Mouse (Mus musculus): ENCODE measurements at regions not wholly inside any gene's neighbourhood (a gene's known extent, or its start where the extent isn't known, plus 50 kb on each side); places are given as distances from the start of the nearest gene placed in this dataset.

DNA sequence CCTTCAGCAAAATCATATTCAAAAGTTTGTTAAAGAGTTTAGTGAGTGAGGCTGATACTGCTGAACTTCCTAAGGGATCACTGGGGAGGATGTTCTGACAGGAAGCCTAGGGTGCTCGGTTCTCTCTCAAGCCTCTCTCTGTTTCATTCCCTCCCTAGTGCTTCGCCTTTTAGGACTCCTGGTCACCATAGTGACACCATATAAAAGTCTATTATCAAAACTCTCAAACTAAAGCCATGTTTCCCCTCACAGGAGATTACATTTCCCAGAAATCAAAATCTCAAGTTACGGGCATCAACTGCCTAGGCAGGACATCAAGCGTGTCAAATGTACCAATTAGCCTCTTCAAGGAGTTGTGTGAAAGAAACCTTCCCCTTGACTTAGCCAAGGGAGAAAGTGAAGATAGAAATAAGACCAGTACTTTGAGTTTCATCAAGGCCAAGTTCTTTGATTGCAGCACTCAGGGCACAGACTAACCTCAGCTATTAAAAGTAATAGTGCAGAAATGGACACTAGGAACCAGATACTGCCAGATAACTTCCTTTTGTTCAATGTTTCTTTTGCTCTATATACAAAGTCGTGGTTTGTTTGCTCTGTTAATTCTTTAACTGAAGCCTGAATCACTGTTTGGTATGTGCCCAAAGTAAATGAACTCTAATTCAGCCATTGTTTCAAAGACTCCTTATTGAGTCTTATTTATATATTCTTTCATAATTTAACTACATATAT is 752.6 kb downstream of the Jrkl start:
- DNase-seq (ENCODE audit: low spot score in 2 of 2): no peak

- DNase-seq (ENCODE audit: low spot score in 2 of 2): no peak
Measured at GRCm38 (mm10) chr9:12457810-12458209, 787.8 kb downstream of the Jrkl start.

DNA sequence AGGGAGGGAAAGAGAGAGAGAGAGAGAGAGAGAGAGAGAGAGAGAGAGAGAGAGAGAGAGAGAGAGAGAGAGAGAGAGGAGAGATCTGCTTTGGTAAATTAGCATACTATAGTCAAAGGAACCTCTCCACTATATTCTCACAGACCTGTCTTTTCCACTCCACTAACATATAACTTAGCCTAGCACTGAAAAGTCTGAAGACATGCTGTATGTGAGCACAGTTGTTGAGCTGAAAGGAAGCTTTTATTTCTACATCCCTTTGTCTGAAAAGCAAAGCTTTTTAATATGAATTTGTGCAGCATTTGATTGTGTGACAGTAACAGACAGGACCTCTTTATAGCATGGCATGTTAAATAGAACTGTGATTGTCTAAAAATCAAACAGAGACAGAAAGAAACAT is 788.9 kb downstream of the Jrkl start:
- no peak for DNase-seq (ENCODE audit: low spot score in 2 of 2)

- DNase-seq (ENCODE audit: low spot score in 2 of 2): no peak
Measured at GRCm38 (mm10) chr9:12434171-12434570, 811.5 kb downstream of the Jrkl start.

GRCm38 (mm10) chr9:12421906-12422305 is 823.7 kb downstream of the Jrkl start:
- peak in 1 of 2 experiments; percentile 57 for DNase-seq (ENCODE audit: low spot score in 2 of 2)

DNA sequence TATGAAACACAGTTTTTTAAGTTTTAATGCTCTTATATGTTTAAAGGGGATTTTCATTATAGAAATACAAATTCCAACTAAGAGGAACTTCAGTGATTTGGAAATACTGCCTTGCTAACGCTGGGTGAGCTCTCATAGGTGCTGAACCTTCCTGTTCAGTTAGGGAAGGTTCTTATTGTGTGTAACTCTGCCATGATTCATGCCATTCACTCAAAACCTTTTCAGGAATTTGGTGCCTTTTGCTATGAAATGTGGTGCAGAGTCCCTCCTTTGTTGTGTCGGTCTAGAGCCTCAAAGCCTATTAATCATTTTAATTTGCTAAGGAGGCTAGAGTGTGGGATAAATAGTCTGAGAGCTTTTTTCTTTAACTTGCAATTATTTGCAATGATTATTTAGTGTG is 837.1 kb downstream of the Jrkl start:
- no peak for DNase-seq (ENCODE audit: low spot score in 2 of 2)

- no peak for DNase-seq (ENCODE audit: low spot score in 2 of 2)
Measured at GRCm38 (mm10) chr9:12404185-12404584, 841.4 kb downstream of the Jrkl start.

DNA sequence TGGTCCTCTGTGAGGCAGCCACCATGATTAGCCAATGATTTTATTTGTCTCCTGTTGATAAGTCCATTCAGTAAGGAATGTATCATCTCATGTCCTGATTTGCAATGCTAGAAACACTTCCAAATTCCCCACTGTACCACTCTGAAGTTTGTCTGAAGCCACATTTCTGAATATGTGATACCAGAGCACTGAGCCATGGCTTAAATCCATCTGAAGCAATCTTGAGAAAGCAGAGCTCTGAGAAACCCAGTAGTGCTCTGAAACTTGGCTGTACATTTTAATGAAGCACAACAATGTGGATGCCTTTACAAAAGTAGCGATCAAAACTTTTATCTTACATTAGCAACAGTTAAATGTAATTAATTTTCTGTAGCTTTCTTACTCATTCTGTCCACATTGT is 850.0 kb downstream of the Jrkl start:
- DNase-seq (ENCODE audit: low spot score in 2 of 2): no peak

DNA sequence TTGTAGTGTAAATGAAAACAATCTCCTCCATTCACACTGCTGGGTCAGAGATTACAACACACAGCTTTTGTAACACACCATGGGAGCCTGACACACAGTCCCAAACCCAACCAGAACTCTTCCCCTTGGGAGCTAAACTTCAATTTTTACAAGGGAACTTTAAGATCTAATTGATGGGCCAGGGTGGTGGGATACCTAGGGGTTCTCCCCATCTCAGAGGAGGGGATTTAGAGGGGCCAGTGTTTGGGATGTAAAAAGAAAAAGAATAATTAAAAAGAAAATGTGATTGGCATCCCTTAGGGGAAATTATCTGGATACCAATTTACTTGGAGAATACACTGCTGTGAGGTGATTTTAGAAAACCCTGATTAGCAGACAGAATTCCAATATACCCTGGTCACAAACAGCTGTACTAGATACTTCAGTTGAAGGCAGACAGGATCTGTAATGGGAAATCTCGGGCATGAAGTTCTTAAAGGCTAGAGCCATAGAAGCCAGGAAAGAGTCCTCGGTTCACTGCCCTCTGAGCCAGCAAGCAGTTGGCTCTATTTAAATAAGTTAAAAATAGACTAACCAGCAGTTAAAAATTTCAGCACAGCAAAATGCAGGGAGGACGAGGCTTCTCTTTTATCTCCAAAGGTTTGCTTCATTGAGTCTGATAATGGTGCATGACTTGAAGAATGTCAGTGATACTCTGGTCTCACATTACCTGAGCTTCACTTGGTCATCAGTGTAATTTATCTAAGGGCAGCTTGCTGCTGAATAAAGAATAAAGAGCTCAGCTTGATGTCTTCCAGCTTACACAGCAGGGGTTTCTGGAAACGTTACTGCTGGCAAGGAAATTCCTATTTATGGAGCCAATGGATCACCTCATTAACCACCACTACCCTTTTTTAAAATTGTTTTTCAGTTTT is 864.6 kb downstream of the Jrkl start:
- peak in 1 of 2 experiments; percentile 2 for DNase-seq (ENCODE audit: low spot score in 2 of 2)

- no peak for DNase-seq (ENCODE audit: low spot score in 2 of 2)
Measured at GRCm38 (mm10) chr9:12380029-12380428, 865.6 kb downstream of the Jrkl start.

DNA sequence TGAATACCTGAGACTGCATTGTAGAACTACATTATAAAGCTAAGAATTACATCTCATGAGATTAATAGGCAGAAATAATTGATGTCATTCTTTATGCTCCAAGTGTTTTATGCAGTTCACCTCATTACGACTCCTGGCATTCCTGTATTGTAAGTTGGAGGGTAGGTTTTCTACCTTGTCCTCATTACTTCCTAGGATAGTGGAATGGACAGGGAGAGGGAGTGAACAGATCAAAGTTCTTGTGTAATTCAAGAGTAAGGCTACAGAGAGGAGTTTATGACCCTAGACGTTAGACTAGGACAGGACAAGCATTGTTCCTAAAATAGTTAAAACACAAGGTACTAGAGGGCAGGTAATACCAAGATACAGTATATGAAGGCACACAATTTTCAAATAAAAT is 901.3 kb downstream of the Jrkl start:
- no peak for DNase-seq (ENCODE audit: low spot score in 2 of 2)

DNA sequence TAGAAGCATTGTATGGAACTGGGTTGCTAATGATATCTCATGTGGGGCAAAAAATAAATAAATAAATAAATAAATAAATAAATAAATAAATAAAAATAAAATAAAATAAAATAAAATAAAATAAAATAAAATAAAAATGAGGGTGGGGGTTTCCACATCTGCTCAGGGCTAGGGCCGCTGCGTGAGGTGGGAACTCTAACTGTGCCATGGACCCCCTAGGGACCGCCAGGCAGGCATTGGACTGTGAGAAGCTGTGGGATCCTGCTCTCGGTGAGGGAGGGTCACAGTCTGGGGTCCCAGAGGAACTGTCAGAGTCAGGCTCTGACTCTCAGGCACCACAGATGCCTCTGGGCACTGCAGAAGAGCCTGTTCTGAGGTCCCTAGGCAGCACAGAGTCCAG is 904.2 kb downstream of the Jrkl start:
- no peak for DNase-seq (ENCODE audit: low spot score in 2 of 2)

DNA sequence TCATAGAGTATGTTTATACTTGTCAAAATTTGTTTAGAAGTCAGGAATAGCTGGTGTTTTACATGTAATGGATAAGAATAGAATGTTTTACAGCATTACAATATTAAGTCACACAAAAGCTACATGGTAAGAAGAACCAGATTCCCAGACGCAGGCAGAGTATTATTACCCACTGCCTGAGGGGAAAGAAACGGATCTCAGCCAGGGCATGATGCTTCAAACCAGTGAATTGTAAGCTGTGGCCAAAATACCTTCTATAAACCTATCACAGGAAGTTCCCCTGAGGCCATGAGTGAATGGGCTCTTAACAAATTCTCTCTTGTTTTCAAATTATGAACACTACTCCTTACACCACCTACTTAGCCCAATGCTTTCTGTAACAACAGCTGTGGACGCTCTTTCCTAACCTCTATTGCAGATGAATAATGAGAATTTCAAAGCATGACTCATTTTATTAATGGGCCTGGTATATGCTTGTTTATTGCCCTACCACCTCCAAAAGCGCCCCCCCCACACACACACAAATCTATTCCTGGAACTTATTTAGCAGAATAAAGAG is 932.0 kb downstream of the Jrkl start:
- no peak for DNase-seq (ENCODE audit: low spot score in 2 of 2)

DNA sequence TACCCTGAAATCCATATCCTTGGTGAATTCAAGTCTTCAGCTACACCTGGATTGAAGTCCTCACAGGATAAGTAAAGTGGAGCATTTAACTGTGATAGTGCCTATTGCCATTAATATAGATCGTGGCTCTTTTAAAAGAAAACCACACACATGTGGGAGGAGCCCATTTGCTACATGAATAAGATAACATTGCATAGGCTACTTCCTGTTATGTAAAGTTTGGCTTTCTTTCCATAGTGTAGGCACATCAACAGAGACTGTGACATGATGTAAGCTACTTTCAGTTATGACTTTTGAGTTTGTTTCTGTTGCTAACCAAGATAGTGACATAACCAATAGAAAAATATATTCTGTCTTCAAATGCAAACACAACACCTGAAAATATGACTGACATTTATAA is 932.6 kb downstream of the Jrkl start:
- no peak for DNase-seq (ENCODE audit: low spot score in 2 of 2)

Data from layer of hippocampus, postnatal 14 days (tissue).